Mouse (Mus musculus) frontal cortex, postnatal 36 days (tissue): ENCODE measurements around the gene Fam160a1.

Experiments used
- DNase-seq, 2 experiments: peaks; one replicate each; pipeline ENCODE4 v3.0.0; 2022; ENCODE audit warnings: low spot score in 2 of 2

Gene Fam160a1

DNA sequence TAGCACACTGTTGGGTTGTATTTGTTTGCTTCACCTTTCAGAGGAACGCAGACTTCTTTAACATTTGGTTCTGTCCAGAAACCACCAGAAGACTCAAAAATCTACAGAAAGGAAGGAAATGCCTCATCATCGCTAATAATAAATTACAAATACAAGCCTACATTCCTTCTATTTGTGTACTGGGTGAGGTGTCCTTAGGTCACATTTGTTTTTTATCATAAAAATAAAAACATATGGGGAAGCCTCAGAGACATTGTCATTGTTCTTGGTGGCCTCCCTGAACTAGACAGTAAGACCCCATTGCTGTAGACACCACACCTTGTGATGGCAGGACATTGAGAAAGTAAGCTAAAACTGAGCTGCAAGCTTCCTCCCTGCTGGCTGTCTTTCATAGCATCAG is at the start of gene Fam160a1:
Gene Fam160a1 (minus strand): TSS at position 101 of the 400 bp plus-strand sequence.
- no peak for DNase-seq

DNA sequence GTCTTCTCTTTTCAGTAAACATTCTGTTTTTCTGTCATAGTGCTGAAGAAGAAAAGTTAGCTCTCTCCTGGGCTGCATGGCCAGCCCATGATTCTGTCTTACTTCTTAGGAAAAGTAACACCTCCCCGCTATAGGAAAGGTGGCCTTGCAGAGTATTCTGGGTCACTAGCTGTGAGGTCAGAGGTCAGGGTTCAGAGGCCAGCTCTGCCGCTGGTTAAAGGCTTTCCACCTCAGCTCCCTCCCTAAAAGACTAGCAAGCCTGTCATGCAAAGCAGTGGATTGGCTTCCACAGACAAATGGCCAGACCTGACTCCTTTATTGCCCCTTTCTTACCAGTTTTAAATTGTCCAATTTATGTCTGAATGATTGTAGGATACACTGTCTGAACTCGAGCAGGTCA is 46.9 kb upstream of the Fam160a1 start:
- no peak for DNase-seq

DNA sequence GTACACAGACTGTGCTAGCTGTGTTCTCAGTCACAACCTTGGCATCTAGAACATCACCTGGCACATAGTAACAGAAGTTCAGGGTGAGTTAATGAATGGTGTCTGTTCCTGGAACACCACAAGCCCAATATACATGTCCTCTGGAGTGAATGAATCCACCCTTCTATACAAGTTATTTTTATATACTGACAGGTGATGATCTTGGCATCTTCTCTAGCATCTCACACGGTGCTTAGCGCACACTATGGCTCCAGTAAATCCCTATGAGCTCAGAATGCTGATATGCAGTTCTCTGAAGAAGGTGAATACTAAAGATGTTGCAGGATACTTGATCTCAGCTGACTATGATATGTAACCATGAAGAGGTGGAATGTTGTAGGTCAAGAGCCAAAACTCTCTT is 45.8 kb upstream of the Fam160a1 start:
- DNase-seq: no peak

DNA sequence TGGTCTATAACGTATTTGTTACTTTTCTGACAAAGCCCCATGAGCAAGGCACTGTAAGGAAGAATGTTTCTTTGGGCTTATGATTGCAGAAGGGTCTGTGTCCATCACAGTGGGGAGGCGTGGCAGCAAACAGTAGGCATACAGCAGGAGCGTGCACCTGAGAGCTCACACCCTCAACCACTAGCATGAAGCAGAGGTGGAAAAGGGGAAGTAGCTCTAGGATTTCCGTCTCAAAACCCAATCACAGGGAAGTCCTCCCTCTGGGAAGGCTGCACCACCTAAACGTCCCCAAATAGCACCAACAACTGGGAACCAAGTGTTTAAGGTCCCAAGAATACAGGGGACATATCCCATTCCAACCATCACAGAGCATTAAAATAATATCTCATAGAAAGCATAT is 43.9 kb upstream of the Fam160a1 start:
- DNase-seq: no peak

DNA sequence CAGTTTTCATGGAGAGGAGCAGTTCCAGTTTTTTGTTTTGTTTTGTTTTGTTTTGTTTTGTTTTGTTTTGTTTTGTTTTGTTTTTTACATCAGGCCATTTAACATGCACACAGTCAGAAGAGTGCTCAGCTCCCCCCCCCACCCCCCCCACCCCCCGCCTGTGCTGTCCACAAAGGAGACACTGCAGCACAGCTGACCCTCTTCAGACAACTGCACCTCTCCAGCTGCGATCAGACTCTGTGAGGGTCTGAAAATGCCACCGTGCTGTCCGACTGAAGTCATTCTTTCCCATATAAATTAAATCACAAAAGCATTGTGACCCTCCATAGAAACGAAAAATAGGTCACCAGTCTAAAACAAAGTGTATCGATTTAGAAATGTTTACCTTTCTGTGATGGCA is 42.2 kb upstream of the Fam160a1 start:
- no peak for DNase-seq

DNA sequence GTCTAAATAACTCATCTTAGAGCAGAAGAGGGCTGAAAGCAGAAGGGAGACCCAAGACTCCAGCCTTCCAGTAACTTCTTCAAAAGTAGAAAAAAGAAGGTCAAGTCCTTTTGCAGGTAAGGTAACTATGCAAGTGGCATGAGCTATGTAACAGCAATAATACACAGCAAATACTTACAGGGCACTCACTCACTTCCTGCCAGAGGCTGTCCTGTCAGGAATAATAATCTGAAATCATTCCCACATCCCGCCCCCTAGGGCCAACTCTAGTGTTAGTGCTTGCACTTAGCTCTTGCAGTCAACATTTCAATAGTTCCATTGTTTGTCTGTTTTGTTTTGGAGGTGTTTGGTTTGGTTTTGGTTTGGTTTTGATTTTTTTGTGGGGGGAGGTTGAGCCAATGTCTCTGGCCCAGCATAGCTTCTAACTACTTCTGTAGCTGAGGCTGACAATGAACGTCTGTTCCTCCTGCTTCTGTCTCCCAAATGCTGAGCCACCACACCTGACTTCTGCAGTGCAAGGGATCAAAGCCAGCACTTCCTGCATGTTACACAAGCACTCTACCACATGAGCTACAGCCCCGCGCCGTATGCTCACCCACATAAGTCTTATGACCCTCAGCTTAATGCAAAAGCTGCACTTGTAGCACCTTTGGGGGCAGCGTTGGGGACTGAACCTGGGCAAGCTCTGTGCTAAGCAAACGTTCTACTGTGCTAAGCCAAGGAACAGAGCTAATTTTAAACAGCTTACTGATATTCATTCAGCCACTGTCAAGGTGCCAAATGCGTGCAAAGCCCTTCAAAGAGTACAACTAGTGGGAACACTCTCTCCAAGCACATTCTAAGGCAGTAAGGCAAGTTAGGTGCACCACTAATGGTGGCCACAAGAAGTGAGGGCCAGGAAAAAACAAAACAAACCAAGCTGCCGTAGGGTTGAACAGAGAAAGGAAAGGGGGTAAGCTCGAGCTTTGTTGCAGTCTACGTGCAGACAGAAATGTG is 41.3 kb upstream of the Fam160a1 start:
- DNase-seq: no peak

DNA sequence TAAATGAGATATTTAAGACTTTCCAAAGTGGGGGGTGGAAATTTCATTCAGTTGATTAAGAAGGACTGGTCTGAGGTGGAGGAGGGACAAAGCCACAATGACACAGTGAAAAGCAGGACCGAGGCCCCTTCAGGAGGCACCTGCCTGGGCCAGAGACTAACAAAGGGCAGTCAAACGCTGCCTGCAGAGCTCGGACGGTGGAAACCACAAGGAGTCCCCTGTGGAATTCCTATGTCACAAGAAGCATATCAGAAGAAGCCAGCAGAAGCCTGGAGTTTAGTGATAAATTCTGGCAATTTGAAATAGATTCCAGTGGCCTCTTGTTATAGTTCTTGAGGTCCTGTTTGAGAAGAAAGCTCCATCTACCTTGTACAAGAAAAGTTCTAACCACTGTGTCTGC is 40.0 kb upstream of the Fam160a1 start:
- DNase-seq: no peak

DNA sequence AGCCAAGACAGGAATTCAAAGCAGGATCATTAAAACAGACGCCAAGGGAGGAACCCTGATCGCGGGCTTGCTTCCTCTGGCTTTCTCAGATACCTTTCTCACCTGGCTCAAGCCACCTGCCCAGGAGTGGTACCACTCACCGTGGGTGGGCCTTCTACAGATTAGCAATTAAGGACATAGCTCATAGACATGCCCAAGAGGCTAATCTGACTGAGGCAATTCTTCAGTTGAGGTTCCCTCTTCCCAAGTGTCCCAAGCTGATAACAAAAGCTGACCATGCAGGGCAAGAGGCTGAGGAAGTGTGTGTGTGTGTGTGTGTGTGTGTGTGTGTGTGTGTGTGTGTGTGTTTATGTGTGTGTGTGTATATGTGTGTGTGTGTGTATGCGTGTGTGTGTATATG is 38.9 kb upstream of the Fam160a1 start:
- no peak for DNase-seq

DNA sequence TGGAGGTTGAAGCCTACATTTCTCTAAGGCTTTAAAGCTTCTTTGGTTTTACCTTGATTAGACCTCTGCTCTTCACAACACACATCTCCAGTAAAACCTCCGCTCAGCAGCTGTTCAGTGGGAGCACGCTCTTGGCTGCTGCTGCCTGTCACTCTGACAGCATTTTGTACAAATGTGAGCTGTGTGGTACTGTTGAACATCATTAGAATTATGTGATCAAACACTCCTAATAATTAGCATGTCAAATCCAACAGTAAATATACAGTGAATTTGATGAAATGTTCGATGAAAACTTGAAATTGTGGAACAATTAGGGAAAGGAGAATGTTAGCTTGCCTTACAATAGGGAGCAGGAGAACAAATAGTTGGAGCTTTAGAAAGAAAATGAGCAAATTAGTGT is 38.0 kb upstream of the Fam160a1 start:
- DNase-seq: no peak

DNA sequence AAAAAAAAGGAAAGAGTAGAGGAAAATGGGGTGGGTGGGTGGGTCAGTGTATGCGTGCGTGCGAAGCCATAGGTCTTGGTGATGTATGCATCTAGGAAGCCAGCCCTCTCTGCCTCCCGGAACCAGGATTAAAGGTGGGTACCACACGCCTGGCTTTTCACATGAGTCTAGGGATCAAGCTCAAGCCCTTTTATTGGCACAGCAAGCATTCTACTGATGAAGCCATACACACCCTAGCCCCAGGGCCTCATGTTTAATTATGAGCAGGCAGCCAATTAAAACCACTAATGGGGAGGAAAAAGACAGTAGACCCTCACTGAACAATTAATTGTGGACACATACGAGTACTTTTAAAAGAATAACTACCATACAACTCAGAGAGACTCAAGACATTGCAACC is 37.1 kb upstream of the Fam160a1 start:
- no peak for DNase-seq

DNA sequence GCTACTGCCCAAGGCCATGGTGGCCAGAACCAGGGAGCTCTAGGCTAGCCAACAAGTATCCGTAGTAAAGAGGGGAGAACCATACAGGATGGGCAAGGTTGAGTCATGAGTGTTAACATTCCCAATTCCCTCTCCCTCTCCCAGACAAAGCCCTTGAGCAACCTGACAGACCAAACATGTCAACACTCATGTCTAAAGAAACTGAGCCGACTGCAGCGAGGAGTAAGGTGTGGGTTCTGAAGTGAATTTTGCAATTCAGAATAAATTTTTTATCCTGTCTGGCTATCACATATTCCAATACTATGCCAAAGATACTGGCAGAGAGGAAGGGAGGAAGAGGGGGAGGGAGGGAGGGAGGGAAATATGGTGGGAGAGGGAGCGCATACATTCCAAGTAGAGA is 36.6 kb upstream of the Fam160a1 start:
- DNase-seq: no peak

DNA sequence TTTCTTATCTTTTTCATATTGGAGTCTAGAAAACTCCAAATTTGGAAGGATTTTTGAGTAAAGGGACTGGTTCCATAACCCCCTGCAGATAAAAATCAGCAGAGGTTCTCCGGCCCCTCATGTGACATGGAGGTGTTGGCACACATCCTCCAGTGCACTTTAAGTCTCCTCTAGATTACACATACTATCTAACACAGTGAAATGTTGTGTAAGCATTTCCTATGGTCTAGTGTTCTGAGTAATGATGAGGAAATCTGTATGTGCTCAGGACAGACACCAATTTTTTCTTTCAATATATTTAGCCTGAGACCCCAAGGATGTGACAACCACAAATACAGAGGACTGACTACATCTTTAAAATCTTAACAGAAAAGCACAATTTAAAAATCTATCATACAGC is 33.0 kb upstream of the Fam160a1 start:
- DNase-seq: no peak

DNA sequence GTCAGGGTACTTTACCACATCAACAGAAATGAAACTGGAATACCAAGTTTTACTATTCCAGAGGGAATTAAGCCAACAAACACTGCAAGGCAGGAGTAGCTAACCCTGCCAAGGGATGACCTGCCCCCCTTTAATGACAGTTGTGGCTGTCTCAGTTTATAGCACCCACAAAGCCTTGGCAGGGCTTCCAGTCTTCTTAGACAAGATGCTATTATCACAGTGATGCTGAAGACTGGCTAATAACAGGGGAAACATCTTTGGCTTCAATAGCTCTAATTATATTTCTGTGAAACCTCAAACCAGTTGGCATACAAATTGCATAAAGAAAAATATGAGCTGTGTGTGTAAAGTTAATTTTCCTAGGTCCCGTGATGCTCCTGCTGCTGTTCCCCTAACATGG is 29.2 kb upstream of the Fam160a1 start:
- no peak for DNase-seq

DNA sequence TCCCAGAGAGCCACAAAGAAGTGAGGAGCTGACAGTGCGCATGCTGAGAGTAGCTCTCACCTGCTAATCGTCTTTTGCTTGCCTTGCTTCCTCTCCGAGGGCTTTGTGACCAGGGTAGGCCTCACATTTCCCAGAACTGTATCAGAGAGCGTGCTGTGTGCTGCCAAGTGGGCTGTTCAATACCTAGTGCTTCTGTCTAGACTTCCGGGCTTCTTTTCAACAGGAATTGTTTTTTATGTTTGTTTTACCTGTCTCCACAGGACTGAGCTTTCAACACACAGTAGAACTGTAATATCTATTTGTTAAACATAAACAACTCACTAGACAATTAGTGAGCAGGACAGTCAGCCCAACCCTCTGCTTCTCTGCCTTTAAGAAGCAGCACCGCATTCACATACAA is 28.2 kb upstream of the Fam160a1 start:
- DNase-seq: no peak

DNA sequence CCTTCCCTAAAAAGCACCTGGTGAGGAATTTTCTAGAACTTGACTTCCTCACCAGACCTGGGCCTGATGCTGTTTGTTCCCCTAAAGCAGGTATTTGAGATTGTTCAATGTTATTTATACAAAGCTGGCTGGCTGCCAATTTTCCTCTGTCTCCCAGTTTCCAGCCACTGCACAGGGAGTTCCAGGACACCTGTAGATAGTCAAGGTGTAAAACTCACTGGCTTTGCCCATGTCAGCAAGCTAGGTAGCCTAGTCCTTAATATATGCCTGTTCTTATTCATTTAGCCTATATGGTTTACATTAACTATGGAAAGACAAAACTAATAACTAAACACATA is 25.8 kb upstream of the Fam160a1 start:
- no peak for DNase-seq

DNA sequence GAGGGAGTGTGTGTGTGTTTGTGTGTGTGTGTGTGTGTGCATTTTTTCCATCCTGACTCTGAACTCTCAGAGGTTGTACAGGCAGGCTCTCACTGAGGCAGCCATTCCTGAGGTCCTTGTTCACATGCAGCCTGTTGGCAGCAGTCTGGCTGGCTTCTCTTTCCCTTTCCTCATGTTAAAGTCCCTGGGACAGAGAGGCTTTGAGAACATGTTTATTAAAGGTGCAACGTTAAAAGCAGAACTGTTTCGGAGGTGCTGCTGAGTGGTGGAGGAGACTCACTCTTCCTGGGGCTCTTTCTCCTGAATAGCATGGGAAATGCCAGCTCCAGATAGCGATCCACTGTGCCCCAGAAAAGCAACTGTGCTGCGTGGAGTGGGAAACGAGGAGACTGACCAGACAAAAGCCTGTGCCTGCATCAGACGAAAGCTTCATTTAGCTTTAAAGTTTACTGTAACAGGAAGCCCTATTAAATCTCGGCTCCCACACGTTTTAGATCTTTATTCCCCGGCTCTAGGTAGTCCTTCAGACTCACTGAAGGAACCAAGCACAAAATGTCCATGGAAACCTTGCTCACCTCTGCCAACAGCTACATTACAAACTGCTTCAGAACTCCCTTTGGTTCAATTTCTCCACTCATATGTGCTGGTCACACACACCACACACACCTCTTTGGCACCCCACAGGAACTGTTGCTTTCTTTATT is 25.2 kb upstream of the Fam160a1 start:
- DNase-seq: peak in 1 of 2 experiments; percentile 13

DNA sequence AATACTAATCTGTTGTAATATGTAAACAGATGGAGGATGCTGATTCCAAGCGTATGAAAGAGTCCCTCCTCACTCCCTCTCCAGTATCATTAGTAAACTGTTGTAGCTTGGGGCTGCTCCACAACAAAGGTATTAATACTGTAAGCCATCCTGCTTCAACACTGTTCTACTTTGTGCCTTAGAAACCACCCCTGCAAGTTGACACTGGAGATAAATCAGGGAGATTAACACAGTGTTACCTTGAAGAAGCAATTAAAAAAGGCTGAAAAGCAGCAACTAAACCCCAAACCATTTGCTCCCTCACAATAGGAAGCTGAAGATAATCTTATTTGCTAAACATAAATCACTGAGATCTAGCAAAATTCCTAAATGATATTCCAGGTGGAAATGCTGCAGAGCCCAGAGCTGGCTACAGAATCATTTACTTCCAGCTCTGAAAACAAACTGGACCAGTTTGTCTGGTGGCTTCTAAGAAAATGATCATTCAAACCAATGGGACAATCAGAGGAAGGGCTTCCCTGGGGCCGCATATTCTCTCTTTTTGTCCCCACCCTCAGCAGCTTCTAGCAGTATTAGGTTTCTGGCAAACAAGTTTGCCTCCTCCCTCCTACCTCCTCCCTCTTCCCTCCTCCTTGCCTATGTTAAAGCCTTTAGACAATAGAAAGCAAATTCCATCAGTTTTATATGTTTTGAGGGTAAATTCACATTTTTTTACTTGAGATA is 24.5 kb upstream of the Fam160a1 start:
- DNase-seq: no peak

DNA sequence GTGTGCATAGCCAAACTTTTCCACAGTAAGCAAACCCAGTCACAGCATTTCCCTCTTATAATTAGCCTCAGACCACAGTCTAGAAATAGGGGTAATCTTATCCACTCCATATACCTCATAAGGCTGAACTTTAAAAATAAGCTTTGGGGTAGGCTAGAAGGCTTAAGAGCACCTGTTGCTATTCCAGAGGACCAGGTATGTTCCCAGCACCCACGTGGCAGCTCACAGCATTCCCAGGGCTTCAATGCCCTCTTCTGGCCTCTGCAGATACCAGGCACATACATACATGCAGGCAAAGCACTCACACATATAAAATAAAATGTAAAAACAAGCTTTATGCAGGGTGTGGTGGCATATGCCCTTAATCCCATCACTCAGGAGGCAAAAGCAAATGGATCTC is 16.5 kb upstream of the Fam160a1 start:
- no peak for DNase-seq

DNA sequence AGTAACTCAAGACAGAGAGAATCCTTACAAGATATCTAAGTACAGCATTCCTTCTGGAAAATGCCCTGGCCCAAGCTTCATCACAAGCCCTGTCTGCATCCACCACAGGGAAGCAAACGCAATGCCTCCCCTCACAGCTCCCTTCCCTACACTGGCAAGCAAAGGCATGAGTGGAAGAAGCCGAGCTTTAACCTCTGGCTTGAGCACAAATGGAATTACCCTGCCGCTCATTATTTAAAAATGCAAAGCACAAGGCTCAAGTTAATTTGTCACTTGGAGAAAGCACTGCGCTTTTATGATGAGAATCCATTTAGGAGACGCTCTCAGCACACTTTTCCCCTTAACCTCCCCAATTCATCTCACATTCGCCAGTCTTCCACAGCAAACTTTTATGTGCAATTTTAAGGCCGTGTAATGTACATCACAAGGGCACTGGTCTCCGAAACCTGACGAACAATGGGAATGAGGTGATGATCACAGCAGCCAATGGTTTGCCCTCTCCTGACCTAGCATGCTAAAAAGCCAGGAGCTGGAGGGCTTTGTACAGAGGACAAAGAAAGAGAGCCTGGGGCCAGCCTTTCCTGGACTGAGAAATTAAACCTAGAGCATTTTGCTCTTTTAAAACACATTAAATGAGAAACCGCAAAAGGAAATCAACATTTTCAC is 15.5 kb upstream of the Fam160a1 start:
- no peak for DNase-seq

DNA sequence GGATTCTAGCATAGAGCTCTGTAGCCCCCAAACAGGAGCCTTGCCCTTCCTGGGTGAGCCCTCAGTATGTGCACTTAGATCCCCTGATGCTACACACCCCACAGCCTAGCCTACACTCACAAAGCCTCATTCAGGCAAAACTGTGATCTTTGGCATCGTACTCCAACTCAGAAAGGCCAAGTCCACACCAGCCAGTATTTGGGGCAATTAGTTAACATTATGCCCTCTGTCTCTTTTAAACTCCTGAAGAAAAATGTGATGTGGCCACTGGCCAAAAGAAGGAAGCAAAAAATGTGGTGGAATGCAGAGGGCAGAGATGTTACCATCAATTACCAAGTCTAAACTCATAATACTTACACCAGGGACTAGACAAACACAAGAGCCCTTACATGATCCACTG is 14.7 kb upstream of the Fam160a1 start:
- no peak for DNase-seq

DNA sequence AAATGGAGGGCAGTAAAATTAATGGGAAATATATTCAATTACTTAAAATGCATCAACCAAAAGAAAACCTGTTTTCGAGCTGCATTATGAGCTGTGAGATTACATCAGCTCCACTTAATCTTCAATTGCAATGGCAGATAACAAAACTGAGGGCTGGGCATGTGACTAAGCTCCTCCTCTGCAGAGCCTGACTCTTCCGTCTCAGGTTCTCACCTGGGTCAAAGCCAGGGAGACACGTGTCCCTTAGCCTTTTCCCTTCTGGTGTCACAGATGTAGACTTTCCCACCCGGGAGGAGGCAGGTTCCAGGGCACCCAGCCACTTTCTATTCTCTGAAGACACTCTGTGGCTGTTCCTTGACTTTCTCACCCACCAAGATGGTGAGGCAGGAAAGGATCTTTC is 12.0 kb upstream of the Fam160a1 start:
- no peak for DNase-seq

DNA sequence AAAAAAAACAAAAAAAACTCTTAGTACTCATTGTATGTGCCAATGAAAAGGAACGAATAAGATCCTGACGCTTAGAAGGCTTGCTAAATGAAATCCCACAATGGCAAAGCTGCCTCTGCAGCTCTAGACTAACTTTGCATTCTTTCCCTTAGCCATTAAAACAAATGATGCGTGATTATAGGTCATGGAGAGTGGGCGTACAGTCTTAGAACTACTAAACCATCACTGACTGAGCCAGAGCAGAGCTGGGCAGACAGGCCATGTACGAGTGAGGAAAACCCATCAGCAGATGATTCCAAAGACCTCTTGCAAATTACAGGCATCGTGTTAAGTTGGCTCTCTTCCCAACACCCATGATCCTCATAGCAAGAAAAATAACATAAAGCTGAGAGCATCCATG is 10.7 kb upstream of the Fam160a1 start:
- no peak for DNase-seq
